Mouse (Mus musculus) adrenal gland, postnatal 0 days (tissue): ENCODE data around the gene Olfr1189. TPM values are rescaled to one million over a fixed set of nuclear protein-coding genes. Genes with fewer than 3 reads are reported as not detected.

ENCODE experiments used
- polyA plus RNA-seq: library from polyadenylated mRNA; unstranded; fragments of >200 nt; fragmentation: Nextera tagmentation; extraction: Ambion mirVana; gene quantifications from 2 replicates; pipeline ENCODE4 v1.2.1, GENCODE M21; 2015

The Olfr1189 gene
- not detected in 2 replicates for polyA plus RNA-seq

GRCm38 (mm10) chr2:88586154-88586553 is at the start of gene Olfr1189:
Gene Olfr1189 (plus strand): TSS chr2:88586454.

GRCm38 (mm10) chr2:88556635-88557034 is 29.6 kb upstream of the Olfr1189 start, which contains the start of gene Olfr1188:
Gene Olfr1188 (plus strand): TSS chr2:88556935.

GRCm38 (mm10) chr2:88640242-88640641 is 54.0 kb downstream of the Olfr1189 start, which contains the start of gene Olfr1191-ps1:
Gene Olfr1191-ps1 (plus strand): TSS chr2:88640542.

Other genes with a start within 250 kb of the Olfr1189 start
- not detected in 2 replicates for gene Olfr1176, start 249.7 kb upstream of the Olfr1189 start, polyA plus RNA-seq
- gene Olfr1177-ps, start 240.0 kb upstream of the Olfr1189 start, polyA plus RNA-seq, result not detected in 2 replicates
- gene Olfr1178, start 199.4 kb upstream of the Olfr1189 start, polyA plus RNA-seq, result not detected in 2 replicates
- gene Olfr1179, start 180.0 kb upstream of the Olfr1189 start, polyA plus RNA-seq, result not detected in 2 replicates
- not detected in 2 replicates for gene Olfr1180, start 167.3 kb upstream of the Olfr1189 start, polyA plus RNA-seq
- gene Olfr1181, start 160.3 kb upstream of the Olfr1189 start, polyA plus RNA-seq, result not detected in 2 replicates
- gene Gm13757, start 137.3 kb upstream of the Olfr1189 start, polyA plus RNA-seq, result not detected in 2 replicates
- not detected in 2 replicates for gene Olfr1183, start 131.6 kb upstream of the Olfr1189 start, polyA plus RNA-seq
- not detected in 2 replicates for gene Olfr1184, start 102.9 kb upstream of the Olfr1189 start, polyA plus RNA-seq
- not detected in 2 replicates for gene Olfr1185-ps1, start 93.1 kb upstream of the Olfr1189 start, polyA plus RNA-seq
- not detected in 2 replicates for gene Olfr1186, start 67.9 kb upstream of the Olfr1189 start, polyA plus RNA-seq
- gene Olfr1188, start 29.5 kb upstream of the Olfr1189 start, polyA plus RNA-seq, result not detected in 2 replicates
- not detected in 2 replicates for gene Olfr1191-ps1, start 54.1 kb downstream of the Olfr1189 start, polyA plus RNA-seq
- not detected in 2 replicates for gene Olfr1192-ps1, start 62.1 kb downstream of the Olfr1189 start, polyA plus RNA-seq
- not detected in 2 replicates for gene Olfr1193, start 89.2 kb downstream of the Olfr1189 start, polyA plus RNA-seq
- gene Olfr1195, start 102.7 kb downstream of the Olfr1189 start, polyA plus RNA-seq, result not detected in 2 replicates
- gene Olfr1196, start 118.1 kb downstream of the Olfr1189 start, polyA plus RNA-seq, result not detected in 2 replicates
- gene Olfr1197, start 145.9 kb downstream of the Olfr1189 start, polyA plus RNA-seq, result not detected in 2 replicates
- not detected in 2 replicates for gene Olfr1198, start 164.9 kb downstream of the Olfr1189 start, polyA plus RNA-seq
- not detected in 2 replicates for gene Olfr1199, start 174.0 kb downstream of the Olfr1189 start, polyA plus RNA-seq
- not detected in 2 replicates for gene Olfr1200, start 184.0 kb downstream of the Olfr1189 start, polyA plus RNA-seq
- gene Olfr1201, start 206.6 kb downstream of the Olfr1189 start, polyA plus RNA-seq, result not detected in 2 replicates
- 0.03 TPM in 1 of 2 replicates, not detected in the other for gene Olfr1202, start 228.0 kb downstream of the Olfr1189 start, polyA plus RNA-seq
- not detected in 2 replicates for gene Olfr1205, start 243.3 kb downstream of the Olfr1189 start, polyA plus RNA-seq